Mouse (Mus musculus) lung, postnatal 0 days (tissue): ENCODE results near the gene Tpx2.
A peak's percentile ranks its signal among the peaks of the same experiment; 100 is the strongest.

Source experiments
- CTCF ChIP-seq: IDR thresholded peaks from 2 replicates; pipeline ENCODE4 v1.5.1; 2016; ENCODE audit warnings: antibody characterized with exemption, mild to moderate bottlenecking
- EP300 ChIP-seq: IDR thresholded peaks from 2 replicates; pipeline ENCODE4 v1.6.1; 2016; ENCODE audit warnings: antibody characterized with exemption, mild to moderate bottlenecking, control low read depth

- TF ChIP-seq CTCF = no peak
- TF ChIP-seq EP300 = peak; percentile 21; the same call in 1 of the 2 replicates
Observed at GRCm38 (mm10) chr2:152817596-152818291, 30.0 kb upstream of the Tpx2 start.
